Mouse (Mus musculus) heart, postnatal 0 days (tissue): ENCODE results near the gene Trip11.

Experiments
- CTCF ChIP-seq: IDR thresholded peaks from 2 replicates; pipeline ENCODE4 v1.5.1; 2016; ENCODE audit warnings: antibody characterized with exemption, control low read depth, low read depth
- EP300 ChIP-seq: IDR thresholded peaks from 2 replicates; pipeline ENCODE4 v1.6.1; 2016; ENCODE audit warnings: antibody characterized with exemption, low read depth

DNA sequence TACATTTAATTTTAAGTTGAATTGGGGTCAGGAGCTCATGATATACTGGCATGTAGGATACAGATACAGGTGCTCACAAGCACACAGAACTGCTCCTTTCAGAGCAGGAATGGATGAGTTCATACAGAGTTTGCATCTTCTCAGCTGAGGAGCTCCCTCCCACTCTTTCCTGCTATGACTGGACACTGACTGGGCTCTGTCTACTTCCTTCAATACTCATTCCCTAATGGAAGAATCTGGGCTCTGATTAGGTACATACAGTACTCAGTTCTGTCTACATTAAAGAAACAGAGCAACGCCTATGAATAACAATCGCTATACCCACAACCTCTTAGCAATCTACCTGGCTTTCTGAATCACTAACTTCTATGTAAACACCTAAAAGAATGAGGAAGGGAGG lies 20.2 kb downstream of the Trip11 start:
- TF ChIP-seq CTCF (no peak), EP300 (no peak)
